Mouse (Mus musculus) frontal cortex, adult 2 months (tissue): Measurements from ENCODE around the gene Cmc1. TPM values are rescaled to one million over a fixed set of nuclear protein-coding genes. Genes with fewer than 3 reads are reported as not detected.

ENCODE experiments used
- DNase-seq, 2 experiments: peaks; one replicate each; pipeline ENCODE4 v3.0.0; 2022; ENCODE audit warnings: low spot score in 1 of 2; ENCODE audit errors: extremely low spot score in 1 of 2
- polyA plus RNA-seq: library from polyadenylated mRNA; depleted of rRNA; stranded (reverse); fragments of >200 nt; gene quantifications from 2 replicates; pipeline ENCODE4 v1.2.3, GENCODE M21; 2012; rRNA removed

Gene Cmc1
- polyA plus RNA-seq, 1 experiment: 14.8 TPM

DNA sequence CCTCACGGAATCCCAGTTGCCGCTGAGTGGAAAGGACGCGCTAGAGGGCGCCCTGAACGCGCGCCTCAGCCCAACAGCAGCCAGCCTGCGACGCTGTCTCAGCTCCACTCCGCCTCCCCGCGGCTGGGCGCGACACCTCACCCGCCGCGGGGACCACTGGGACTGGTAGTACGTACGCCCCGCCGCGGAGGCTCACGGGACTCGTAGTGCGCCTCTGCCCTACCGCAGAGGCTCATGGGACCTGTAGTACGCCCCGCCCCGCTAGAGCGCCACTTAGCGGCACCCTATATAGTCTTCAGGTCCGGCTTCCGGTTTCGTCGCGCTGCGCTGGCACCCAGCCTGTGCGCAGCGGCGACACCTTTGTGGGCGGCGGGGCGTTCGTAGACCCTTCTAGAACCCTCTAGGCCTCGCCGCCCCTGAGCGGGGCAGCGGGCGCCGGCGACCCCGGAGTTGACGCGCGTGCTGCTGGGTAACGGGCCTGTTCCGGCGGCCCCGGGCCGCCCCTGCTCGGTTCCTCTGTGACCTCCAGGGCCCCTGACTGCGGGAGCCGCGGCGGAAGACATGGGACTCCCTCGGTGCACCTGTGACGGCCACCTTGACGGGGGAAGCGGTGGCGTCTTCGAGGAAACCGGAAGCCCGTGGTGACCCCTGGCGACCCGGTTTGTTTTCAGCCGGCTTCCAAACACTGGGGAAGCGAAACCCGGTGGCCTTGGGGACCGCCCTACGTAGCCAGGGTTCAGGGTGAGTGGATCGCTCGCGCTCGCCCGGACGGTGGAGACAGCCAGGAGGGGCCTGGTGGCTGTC lies 109.6 kb downstream of the Cmc1 start, which contains the start of gene Azi2:
TSS of gene Azi2 (plus strand) at position 282 of the 804 bp plus-strand sequence.
- DNase-seq: peak; percentile 96 to 99

DNA sequence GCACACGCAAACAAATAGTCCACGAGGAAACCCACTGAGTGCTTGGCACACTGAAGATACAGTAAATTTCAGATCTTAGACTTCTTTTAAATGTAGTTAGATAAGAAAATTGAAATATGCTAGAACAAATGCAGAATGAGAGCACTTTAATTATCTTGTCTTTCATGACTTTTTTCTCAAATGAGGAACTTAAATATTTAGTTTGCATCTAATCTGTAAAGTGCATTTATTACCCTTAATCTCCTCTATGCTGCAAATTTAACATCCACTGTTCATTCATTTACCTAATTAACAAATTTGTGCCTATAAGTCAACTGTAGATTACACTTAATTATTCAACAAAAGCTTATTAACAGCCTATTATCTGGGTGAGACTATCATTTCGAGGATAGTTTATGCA lies 115.0 kb downstream of the Cmc1 start:
- DNase-seq: no peak

DNA sequence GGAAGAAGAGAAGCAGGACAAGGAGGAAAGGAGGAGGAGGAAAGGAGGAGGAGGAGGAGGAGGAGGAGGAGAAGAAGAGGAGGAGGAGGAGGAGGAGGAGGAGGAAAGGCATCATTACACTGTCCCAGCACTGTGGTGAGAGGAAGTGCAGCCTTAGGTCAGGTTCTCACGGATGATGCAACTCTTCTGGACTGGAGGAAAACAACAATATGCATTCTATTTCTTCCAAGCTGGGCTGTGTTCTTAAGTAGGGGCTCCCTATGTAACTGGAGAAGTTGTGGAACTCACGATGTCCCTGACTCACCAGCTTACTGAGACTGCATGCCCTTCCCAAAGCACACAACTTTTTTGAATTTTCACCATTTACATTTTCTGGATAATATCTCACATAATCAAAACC lies 118.3 kb downstream of the Cmc1 start:
- DNase-seq: no peak

DNA sequence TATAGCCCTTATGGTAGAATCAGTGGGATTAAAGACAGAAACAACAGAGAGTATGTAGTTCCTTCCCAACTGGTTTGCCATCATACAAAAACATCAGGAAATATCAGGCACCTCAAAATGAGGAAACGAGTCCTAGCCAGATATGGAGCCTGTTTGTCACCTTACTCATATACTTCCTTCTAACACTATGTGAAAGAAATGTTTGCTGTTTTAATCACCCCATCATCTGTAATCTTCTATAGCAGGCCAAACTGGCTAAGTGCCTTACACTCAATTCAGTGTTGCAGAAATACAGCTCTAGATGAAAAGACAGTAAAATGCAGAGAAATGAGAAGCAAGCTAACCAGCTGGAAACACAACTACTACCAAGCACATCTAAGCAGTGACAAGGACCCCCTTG lies 119.7 kb downstream of the Cmc1 start:
- DNase-seq: no peak

DNA sequence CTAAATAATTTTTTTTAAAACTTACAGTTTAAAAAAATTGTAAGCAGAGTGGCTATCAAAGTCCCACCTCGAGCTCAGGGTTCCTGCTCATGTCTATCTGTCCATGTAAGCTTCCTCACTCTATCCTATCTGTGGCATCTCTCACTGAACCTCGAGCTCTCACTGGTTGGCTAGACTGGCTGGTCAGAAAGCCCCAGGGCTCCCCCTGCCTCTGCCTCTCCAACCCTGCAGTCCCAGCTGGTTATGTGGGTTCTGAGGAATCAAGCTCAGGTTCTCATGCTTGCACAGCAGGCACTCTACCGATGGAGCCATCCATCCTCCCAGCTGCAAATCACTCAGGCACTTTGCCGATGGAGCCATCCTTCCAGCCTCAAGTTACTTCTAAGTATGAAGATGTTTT lies 120.5 kb downstream of the Cmc1 start:
- DNase-seq: no peak

DNA sequence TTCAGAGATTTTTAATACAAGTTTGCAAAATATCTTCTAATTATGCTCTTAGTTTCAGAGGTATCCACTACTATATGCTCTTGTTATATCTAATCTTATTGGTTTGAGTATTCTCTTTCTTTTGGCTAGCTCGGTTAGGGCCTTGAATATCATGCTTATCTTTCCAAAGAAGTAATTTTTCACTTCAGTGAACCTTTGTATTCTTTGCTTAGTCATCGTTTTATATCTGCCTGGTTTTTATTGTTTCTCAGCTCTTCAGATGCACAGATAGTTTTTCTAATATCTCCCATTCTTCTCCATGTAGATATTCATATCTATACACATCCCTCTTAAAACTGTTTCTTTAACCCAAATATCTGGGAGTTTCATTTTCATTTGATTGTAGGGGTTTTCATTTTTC lies 125.0 kb downstream of the Cmc1 start:
- no peak for DNase-seq

Other genes starting within 250 kb of the Cmc1 start
- gene Azi2, start 109.7 kb downstream of the Cmc1 start, polyA plus RNA-seq: 51.2 and 54.4 TPM in 2 replicates